Mouse (Mus musculus) large intestine, adult 2 months (tissue): ENCODE results near the gene Arhgef28. TPM values are rescaled to one million over a fixed set of nuclear protein-coding genes. Genes with fewer than 3 reads are reported as not detected.
A peak's percentile ranks its signal among the peaks of the same experiment; 100 is the strongest.

Experiments
- DNase-seq: peaks from one replicate; pipeline ENCODE4 v3.0.0-alpha.2; 2012; ENCODE audit warnings: low read depth, low spot score
- WGBS: fragments of 180-500 bp; shearing (Covaris S2); methylation state at CpG from one replicate; pipeline ENCODE4 v1.1.7; 2018; 5-methylcytosine and 5-hydroxymethylcytosine counted together
- polyA plus RNA-seq: library from polyadenylated mRNA; depleted of rRNA; stranded (reverse); fragments of >200 nt; gene quantifications from 2 replicates; pipeline ENCODE4 v1.2.3, GENCODE M21; 2012; rRNA removed

Gene Arhgef28
- 2.9 and 4.3 TPM in 2 replicates for polyA plus RNA-seq

DNA sequence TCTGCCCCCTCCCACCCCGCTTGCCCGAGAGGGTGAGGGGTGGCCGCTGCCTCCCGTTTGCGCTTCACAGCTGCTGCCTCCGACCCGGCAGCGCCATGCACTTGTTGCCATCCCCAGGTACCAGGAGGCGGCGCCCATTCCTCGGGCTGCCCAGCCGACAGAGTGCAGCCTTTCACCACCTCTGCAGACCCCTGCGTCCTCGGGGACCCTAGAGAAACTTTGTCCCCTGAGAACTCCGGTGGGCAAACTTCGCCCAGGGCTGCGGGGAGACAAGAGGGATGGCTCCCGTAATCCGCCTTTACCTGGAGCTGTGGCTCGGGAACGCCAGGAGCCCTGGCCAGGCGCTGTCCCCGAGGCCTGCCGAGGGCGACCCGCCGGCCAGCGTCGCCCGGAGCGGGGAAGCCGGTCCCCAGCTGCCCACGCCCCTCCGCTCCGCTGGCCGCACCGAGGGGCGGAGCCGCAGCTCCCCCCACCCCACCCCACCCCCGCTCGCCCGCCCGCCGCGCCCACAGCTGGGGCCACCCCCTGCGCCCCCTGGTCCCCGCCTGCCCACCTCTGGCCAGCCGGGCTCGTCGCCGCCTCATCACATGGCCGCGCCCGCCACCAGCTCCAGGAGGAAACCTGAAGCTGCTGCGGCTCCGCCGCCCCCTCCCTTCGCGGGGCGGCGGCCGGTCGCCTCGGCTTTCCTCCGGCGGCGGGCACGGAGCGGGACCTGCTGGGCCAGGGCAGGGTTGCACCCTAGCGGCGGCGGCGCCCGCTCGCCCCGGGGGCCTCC, at the start of gene Arhgef28:
TSS of gene Arhgef28 (minus strand) at position 669 of the 775 bp plus-strand sequence.
- under 1% methylated on average over 69 of the region's 76 CpGs for WGBS
- DNase-seq, result no peak

DNA sequence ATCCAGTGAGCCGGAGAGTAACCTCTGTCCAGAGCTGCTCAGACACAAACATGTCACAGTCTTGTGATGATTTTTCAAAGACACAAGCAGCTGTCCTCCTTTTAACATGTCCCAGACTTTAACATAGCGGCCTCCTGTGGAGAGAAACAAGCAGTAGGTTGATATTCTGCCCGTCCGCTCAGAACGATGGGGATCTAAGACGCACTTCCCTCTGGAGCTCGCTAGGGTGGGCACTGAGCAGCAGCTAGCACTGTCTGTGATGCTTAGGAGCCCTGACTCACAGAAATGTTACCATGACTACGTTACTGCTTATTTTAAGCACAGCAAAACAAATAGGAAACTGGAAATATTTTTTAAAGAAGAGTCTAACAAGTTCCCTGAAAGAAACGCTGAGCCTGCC, 48.7 kb upstream of the Arhgef28 start:
- WGBS, result 75% methylated on average over 9 of the region's 9 CpGs

DNA sequence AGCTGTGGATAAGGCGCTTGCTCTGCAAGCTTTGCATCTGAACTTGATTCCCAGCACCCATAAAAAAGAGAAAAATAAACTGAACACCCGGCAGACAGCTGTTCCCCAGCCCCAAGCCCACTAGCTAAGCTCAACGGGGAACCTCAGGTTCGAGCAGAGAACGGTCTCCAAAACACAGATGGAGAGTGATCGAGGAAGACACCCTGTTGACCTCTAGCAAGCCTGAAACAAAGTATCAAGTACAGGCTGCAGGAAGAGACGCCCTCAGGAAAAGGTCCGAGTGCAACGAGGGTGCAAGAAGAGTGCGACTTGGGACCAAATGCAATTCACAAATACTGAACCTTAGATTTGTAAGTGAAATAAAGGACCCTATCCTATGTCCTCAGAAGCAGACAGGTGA, 43.4 kb upstream of the Arhgef28 start:
- 83% methylated on average over 10 of the region's 10 CpGs for WGBS

More for the DNA sequence above, 48.7 kb upstream of the Arhgef28 start:
- no peak for DNase-seq

DNA sequence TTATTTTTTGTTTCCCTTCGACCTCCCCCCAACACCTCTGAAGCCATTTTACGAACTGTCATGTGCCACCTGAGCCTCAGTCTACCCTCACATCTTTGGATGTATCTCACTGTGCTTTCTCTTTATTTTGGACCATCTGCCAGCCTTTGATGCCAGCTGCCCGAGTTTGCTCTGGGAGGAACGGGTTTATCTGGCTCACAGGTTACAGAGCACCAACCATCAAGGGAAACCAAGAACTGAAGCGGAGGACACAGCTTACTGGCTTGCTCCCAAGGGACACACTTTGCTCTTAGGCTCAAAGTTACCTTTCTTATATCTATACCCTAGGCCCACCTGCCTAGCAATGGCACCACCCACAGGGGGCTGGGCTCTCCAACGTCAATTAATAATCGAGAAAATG, 39.1 kb upstream of the Arhgef28 start:
- 58% methylated on average over 7 of the region's 7 CpGs for WGBS
- no peak for DNase-seq

More for the DNA sequence above, 43.4 kb upstream of the Arhgef28 start:
- no peak for DNase-seq

DNA sequence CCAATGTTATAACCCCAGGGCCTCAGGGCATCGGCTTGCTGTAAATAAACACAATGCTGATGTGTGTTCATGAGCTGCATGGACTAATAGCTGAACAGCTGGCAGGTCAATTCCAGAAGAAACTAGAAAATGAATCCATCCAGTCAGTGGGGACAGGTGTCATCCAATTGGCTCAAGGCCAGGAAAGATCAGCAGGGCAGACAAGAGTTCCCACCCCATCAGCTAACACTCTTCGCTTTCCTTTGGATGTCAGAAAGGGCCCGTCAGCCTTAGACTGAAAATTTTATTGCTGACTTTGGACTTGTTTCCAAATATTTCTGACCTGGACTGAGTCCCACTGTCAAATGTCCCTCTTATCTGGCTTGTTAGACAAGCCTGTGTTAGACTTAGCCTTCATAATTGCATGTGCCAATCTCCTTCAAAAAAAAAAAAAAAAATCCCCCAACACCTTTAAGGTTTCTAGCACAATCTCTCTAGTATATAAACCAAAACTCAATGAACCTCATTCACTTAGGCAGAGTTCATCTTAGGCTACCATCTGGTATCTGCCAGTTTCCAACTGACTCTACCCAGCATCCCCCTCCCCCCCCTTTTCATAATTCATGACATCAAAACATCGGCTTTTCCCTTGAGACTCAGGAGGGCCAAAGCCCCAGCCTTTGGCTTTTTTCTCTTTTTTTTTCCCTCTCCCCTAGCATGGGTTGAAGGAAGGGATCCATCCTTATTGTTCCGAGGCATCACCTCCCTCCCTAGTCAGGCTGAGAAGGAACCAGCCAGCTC, 38.5 kb upstream of the Arhgef28 start:
- no peak for DNase-seq
- 43% methylated on average over 5 of the region's 5 CpGs for WGBS

DNA sequence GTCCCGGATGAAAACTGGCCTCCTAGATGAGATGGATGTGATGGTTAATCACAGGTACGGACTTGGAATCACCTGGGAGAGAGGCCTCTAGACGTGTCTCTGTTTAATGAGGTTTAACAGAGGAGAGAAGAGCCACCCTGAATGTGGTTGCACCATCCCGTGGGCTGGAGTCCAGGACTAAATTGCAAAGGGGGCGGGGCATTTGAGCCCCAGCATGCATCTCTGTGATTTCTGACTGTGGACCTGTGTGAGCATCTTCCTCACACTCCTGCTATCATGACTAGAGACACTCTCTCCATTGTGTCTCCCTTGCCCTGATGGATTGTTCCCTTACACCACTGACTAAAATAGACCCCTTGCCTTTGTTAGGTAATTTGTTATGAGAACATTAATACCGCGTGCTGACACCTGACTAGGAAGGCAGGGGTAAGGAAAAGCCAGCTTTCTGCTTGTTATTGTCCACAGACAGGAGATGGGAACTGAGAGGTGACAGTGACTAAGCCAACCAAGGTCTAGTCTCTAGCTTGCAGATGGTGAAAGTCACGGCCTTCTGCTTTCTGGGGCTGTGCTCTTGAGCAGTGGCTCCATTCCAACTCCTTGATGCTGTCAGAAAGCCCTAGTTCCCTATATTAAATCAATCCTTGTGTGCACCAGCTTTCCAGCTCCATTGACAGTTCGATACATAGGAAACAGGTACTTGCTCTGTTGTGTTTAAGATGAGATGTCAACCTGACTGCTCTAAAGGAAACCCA, 35.5 kb upstream of the Arhgef28 start:
- 54% methylated on average over 9 of the region's 9 CpGs for WGBS
- DNase-seq, result no peak

DNA sequence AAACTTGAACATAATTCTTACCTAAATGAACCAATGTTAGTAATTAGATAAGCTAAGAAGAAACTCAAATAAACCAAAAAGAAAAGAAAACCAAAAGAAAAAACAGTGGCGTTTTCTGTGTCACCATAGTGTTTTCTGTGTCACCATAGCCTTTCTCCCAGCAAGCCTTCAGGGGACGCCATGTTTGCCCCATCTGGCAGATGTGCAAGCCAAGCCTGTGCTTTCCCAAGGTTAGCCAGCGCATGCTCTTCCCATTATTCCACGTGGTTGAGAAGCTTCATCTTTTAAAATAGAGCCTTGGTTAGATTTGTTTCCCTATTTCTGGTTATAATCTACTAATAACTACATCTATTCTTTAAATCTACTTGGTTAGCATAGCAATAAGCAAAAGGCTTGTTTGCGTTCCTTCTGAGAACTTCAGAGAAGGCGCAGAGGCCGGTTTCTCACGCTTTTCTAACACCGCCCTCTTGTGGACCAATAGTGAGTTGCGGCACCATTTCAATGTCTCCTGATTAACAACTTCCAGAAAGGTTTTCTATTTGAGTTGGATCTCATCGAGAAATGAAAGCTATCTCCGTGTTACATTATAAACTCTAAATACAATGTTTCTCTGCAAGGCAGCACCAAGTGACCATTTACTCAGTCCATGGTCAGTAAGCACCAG, 33.9 kb upstream of the Arhgef28 start:
- DNase-seq, result peak; percentile 76
- 16% methylated on average over 12 of the region's 12 CpGs for WGBS

DNA sequence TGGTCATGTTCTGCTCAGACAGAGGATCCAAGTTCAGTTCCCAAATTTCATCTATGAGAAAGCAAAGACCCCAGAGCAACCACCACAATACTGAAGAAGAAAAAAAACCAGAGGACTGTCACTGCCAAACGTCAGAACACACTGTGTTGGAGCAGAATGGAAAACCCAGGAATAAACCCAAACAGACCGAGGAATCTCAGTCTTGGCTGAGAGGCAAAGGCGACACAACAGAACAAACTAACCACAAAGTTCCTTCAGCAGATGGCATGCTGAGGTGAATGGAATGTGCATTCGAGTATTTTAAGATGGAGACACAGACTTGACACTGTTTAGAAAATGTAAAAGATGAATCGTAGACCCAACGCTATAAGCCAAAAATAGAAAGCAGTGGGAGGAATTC, 29.2 kb upstream of the Arhgef28 start:
- 65% methylated on average over 6 of the region's 6 CpGs for WGBS
- DNase-seq, result no peak

DNA sequence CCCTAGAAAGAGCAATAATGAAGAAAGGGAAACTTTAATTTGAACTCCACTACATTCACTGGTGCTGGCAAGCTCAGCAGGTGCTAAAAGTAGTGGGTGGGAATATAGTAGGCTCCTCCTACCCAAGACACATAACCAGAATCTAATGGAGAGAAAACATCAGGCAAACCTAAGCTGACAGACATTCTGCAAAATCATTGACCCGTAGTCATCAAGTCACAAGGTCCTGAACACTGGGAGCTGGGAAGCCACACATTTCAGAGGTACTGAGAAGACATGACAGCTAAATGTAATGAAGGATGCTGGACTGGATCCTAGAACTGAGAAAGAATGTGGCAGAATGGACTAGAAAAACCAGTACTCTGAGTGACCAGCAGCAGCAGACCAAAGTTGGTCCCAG, 24.3 kb upstream of the Arhgef28 start:
- 80% methylated on average over 1 of the region's 1 CpGs for WGBS
- no peak for DNase-seq

DNA sequence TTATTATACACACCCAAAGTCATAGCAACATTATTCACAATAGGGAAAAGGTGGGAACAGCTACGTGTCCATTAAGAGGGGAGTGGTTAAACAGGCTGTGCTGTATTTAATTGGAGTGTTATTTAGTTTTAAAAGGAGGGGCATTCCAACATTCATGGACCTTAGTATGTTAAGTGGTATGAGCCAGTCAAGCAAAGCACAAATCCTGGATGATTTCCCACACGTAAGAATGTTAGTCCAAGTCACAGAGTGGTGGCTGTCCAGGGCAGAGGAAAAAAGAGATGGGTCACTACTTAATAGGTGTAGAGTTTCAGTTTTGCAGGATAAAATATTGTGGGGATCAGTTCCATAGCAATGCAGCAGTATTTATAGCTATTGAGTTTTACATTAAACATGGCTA, 20.0 kb upstream of the Arhgef28 start:
- WGBS, result 54% methylated on average over 2 of the region's 2 CpGs
- DNase-seq, result no peak

DNA sequence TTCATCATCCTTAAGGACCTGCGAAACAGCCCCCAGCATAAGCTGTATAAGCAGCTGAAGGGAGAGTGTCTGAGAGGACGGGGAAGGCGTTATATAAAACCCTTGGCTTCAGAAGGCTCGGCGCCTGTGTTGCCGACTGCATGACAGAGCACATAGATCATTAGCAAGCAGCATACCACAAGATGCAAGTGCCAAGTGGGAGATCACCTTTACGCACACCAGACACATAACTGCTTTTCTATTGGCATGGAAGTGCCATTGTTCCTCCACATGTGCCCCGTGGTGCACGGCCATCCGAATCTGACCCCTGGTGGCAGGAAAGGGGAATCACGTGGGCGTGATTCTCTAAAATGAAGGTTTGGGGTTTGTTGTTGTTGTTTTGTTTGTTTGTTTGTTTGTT, 16.6 kb upstream of the Arhgef28 start:
- no peak for DNase-seq
- WGBS, result 30% methylated on average over 12 of the region's 12 CpGs

DNA sequence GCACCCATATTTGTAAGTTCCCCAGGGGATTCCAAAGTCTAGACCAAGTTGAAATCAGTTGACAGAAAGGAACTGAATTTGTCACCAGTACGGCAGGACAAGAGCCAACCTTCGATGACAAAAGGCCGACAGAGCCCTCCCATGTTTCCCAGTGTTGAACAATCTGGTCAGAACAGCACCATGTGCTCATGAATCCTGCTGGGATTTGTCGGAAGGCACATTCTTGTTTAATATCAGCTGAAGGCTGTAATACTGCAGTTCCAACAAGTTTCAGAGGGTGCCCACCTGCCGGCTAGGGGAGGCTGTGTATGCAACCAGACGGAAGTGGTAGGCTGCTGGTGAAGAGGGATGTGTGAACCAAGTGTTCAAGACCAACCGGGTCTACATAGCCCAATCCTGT, 3.9 kb upstream of the Arhgef28 start:
- WGBS, result 85% methylated on average over 7 of the region's 7 CpGs
- DNase-seq, result no peak

DNA sequence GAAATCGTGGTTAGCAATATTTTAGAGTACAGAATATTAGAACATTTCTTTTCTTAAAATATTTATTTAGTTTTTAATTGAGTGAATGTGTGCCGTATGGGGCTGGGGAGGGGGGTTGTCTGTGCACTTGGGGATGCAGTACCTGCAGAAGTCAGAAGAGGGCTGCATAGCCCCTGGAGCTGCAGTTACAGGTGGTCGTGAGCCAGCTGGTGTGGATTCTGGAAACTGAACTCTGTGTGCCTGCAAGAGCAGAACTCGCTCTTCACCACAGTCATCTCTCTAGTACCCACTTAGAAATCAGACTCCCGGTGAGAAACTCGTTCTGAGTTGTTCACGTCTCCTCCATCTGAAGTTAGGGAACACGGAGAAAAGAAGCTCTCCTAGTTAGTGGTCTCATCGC, 2.6 kb upstream of the Arhgef28 start:
- WGBS, result 67% methylated on average over 9 of the region's 9 CpGs
- DNase-seq, result no peak

DNA sequence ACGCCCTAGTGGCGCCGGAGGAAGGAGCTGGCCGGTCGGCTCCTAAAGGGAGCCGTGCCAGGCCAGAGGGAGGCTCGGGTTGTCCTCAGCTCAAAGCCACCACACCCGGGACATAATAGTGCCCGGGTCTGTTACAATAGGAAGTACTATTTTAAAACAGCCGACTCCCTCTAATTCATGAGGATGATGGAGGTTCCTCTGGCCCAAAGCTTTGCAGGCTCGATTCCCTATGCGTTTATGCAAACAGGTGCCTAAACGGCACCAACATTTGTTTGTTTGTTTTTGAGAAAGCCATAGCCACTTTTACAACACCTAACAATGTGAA, 269 bp upstream of the Arhgef28 start:
- WGBS, result 2% methylated on average over 13 of the region's 13 CpGs
- no peak for DNase-seq

DNA sequence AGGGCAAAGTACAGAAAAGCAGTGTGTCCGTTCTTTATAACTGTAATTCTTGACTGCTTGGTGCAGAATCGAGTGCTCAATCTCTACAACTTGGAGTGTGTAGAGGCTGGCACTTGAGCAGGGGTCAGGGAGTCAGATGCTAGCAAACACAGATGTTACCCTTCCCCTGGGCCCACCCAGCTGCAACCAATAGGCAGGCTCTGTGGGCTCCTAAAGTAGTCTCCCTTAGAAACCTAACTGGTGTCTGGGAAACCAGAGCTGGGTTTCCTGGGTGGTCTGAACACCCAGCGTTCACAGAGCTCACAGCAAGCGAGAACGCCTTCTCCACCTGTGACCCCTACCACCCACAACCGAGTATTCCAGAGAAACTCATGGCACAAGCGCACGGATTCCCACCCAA, 1.1 kb downstream of the Arhgef28 start:
- DNase-seq, result no peak
- WGBS, result 19% methylated on average over 8 of the region's 8 CpGs

DNA sequence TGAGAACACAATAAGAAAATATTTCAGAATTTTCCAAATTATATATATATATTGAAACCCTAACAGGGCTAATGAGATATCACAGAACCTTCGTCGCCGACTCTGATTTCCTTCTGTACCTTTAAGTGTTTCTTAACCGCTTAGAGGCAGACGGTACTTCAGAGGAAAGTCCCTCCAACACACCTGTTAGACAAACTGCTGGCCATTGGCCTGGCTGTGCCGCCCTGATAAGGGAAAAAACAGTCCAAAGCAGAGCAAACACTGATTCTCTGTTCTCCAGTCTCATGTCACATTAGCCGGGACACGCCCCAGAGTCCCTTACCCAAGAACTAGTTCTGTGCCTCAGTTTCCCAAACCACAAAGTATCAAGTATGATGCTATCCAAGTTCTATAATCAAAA, 1.9 kb downstream of the Arhgef28 start:
- DNase-seq, result no peak
- WGBS, result 41% methylated on average over 8 of the region's 8 CpGs

DNA sequence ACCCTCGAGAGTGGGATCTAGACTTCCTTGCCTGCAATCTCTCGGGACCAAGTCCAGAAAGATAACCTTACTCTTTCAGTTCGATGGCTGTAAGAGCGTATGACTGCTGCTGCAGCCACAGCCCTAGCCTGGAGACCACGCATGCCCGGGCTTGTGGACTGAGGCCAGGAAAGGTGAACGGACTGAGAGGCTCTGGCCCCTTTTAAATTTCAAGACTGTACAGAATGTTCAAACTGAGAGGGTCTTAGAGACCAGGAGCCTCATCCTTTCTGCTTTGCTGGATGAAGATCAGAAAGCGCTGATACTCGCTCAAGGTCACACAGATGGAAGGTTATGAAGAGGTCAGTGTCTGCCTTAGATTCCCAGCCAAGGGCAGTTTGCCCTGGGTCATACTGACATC, 4.8 kb downstream of the Arhgef28 start:
- DNase-seq, result no peak
- 33% methylated on average over 9 of the region's 9 CpGs for WGBS

DNA sequence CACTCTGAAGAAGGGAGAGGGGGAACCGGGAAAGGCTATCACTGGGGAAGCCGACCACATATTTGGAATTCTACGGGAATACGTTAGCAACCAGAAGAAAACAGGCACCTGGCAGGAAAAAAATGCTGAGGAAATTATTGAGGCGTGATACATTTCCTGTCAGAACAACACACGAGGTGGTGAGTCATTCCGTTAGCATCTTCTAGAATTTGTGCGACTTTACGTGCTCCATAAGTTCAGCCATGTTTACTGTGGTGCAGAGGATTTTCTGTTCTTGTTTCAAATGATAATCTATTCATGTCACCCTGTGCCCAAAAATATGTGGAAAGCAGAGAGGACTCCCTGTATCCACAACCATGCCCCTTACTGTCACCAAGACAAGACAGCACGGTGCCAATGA, 13.6 kb downstream of the Arhgef28 start:
- no peak for DNase-seq
- 65% methylated on average over 10 of the region's 10 CpGs for WGBS

DNA sequence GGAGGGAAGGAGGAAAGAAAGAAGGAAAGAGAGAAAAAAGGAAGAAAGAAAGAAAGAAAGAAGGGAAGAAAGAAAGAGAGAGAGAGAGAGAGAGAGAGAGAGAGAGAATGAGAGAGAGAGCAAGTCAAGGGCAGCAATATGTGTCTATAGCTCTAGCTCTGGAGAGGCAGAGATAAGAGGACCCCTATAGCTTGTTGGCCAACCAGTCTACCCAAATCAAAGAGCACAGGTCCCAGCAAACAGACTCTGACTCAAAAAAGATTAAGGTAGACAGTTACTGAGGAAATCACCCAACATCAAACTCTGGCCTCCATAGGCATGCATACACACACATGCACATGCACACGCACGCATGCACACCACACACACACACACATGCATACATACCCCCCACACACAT, 17.7 kb downstream of the Arhgef28 start:
- 100% methylated on average over 2 of the region's 2 CpGs for WGBS
- DNase-seq, result no peak

DNA sequence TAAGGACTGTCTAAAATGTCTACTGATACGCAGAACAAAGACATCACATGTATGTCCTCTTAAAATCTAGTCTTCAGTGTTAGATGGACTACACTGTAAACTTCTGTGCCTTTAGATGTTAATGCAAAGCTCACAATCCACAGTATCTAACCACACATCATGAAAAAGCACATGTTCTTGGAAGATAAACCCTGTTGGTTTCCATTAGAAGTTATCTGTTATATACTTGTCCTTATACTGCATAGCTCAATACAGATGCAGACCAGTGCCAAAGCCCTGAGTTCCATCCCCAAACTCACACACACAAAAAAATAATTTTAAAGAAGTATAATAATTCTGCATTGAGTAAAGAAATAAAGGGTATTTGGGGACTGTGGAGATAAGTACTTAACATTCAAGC, 18.3 kb downstream of the Arhgef28 start:
- 98% methylated on average over 1 of the region's 1 CpGs for WGBS
- DNase-seq, result no peak
